Mouse (Mus musculus) adrenal gland, postnatal 4 days (tissue): ENCODE data around the gene Sipa1l1. TPM values are rescaled to one million over a fixed set of nuclear protein-coding genes. Genes with fewer than 3 reads are reported as not detected.

ENCODE experiments used
- DNase-seq, 2 experiments: peaks; one replicate each; pipeline ENCODE4 v3.0.0; 2021 to 2022; ENCODE audit warnings: low spot score in 2 of 2, mixed read lengths in 2 of 2
- total RNA-seq, 2 experiments: library from RNA; stranded (reverse); gene quantifications; 2 replicates each; pipeline ENCODE4 v1.2.3; 2021

Sipa1l1 gene
- total RNA-seq, 2 experiments from 2014 or later: 32.7 to 40.0 TPM

DNA sequence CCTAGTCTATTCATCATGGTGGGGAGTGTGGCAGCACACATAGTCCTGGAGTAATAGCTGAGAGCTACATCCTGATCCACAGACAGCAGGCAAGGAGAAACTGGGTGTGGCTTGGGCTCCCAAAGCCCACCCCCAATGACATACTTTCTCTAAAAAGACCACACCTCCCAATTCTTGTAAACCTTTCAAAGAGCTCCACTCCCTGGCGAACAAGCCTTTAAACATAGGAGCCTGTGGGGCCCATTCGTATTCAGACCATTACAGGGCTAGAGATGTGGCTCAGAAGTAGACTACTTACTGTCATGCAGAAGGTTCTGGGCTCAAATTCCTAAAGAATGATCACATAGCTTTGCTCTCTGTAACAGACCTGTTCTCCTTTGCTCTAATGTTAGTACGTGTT, 156.4 kb downstream of the Sipa1l1 start:
- DNase-seq: no peak

DNA sequence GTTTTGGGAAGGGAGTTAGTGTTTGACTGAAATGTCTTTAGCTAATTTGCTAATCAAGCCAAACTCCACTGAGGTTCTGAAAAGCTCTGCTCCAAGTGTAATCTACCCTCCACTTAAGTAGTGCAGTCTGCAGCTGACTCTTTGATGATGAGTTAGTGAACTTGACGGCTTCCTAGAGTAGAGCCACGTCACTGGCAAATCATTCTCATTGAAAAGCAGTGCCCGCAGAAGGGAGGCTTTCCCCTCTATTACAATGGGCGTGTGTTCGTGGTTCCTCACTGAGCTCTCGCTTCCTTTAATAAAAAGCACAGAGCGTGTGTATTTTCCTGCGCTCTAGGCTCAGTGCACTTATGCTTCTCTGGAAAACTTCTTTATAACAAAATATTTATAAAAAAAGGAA, 157.3 kb downstream of the Sipa1l1 start:
- no peak for DNase-seq

DNA sequence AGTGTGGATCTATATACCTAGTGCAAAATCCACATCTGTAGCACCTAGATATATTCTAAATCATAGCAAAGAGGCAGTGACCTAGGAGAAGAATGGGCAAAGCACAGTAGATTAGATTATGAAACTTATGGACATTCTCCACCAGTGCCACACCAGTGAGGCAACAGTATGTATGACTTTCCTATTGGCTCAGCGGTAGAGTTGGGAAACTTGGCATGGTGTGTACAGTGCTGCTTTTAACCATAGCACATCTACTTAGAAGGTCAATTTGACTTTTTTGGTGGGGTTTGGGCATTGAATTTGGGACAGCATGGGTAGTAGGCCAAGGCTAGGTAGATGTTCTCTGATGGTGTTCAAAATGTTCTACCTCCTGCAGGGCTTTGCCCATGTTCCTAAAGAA, 159.0 kb downstream of the Sipa1l1 start:
- DNase-seq: no peak

DNA sequence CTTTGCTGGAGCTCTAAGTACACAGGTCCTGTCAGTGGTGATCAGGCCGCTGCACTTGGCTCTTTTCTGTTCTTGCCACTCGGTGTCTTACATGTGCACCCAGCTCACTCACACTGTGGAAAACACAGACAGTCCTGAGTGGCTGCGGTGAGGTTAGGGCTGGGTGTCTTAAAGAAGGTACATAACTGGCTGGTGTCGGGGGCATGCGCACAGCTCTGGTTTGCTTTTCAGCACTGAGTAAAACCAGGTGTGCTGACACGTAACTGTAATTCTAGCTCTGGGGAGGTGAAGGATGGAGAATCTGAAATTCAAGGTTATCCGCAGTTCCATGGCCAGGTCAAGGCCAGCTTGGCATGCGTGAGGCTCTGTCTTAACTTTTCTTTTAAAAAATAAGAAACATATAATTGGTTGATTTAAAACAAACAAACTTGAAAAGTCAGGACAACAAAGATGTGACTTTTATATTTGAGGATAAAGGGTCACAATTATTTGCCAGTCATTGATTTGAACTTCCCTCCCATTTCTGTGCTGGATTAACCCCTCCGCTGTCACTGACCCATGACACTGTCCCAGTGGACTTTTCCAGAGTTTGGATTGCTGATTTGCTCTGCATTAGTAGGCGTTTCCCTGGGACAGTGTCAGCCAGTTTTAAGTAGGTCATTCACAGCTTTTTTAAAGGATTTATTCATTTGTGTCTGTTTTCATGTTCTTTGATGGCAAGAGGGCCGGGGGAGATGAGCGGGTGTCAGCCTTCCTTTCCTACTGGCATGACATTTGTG, 163.9 kb downstream of the Sipa1l1 start:
- DNase-seq: no peak

DNA sequence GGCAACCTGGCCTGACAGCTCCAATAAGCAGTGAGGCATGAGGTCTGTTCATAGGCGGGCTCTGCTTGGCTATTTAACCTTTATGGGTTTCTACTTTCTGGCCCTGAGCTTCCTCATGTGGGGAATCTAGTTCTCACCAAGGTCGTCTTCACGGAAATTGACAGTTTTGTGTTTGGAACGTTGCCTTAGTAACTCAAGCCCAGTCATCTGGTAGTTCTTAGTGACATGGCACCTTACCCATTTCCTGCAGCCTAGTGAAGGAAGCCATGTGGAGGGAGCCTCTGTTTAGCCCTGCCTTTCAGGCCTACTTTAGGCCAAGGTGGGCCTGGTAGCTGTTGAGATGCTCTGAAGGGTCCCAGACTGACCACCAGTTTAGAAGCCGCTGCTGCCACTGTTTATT, 164.9 kb downstream of the Sipa1l1 start:
- DNase-seq: no peak

DNA sequence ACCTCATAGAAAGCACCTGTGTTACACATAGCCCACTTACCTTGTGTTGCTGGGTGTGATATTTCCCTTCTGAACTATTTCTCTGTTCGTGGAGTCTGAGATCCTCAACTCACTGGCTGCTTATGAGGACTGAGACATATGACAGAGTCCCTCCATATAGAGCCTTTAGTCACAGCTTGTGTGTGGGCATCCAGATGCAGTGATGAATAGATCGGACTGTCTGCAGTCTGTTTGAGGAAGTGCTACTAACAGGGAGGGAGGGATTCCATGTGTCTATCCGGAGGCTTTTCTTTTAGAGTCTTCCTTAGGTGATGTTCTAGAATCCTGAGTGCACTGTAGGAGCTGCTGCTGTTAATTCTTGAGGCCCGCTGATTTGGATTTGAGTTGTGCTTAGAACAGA, 165.4 kb downstream of the Sipa1l1 start:
- DNase-seq: no peak

DNA sequence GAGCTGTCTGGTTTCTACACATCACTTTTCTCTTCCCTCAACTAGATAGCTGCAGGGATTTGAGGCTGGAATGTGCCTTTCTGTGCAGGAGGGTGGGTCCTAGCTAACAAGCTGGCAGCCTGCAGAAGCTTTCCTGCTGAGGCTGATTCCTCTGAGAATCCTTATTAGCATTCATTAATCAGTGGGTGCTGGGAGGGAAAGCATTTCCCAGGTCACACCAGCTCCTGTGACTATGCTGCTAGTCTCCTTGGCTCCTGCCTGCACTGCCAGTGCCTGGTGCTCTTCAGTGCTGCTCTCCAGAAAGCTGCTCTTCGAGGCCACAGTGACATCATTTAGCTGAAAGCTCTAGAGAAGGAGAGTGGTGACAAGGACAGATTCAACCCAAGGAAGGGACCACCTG, 166.0 kb downstream of the Sipa1l1 start:
- DNase-seq: no peak

DNA sequence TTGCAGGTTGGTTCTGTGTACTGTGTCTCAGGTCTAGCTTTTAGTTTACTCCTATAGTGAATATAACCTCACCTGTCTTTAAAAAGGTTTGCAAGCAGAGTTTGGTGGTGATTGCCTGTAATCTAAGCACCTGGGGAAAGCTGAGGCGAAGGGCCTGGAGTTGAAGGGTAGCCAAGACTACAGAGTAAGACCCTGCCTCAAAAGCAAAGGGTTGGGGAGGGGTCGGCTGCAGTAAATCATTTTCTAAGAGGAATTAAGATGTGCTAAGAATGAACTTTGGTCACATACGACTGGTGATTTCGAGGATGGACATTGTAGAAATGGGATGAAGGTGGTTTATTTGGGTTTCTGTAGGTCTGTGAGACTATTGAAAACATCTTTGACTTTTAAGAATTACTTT, 169.4 kb downstream of the Sipa1l1 start:
- DNase-seq: no peak

DNA sequence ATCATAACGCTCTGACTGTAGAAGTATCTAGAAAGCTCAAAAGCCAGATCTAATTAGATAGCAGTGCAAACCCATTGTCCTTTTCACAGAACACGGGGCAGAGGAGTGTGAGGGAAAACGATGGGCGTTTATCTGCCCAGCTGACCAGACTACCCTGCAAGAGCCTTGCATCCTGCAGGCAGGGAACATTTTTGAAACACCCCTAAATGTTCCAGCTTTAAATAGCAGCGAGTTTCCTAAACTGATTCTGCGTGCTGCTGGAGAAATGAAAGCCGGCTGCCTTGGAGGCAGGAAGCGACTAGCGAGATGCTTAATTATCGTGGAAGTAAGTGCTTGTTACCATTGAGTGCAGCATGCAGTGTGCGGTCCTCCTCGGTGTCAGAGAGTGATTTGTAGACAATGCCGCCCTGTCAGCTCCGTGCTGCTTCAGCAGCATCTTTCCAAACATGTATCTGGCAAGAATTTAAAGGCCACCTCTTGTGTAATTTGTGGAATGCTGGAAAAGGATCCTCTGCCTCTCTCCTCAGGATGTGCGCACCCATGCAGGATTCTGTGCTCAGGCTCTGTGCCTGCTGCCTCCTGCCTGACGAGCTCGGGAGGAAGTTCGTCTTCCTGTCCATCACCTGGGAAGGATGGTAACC, 170.2 kb downstream of the Sipa1l1 start:
- no peak for DNase-seq

DNA sequence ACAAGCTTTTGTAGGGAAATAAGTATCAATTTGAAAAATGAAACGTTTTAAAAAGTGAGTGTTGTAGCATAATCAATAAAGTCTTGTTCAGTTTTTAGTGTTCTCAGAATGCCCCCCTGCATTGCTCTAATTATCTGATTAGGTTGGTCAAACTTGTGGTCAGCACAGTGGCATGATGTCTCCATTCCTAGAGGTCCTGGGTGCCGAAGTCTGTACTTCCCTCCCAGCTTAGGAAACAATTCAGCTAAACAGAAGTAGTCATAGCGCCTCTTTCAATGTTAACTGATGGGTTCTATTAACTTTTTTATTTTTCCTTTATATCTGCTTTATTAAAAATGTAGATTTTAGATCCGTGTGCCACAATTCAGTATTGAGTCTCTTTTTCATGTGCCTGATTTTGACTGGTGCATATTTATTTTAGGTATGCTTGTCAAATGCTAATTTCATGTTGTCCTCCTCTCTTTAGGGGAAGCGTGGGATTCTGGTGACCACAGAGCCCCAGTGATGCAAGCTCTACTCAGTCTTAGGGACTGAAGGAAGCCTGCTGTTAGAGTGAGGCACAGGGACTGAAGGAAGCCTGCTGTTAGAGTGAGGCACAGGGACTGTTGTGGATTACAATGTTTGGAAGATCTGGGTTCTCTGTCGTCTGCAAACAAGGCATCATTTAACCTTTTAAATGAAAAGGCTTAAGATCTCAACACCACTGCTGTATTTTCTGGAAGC, 171.2 kb downstream of the Sipa1l1 start:
- DNase-seq: no peak

DNA sequence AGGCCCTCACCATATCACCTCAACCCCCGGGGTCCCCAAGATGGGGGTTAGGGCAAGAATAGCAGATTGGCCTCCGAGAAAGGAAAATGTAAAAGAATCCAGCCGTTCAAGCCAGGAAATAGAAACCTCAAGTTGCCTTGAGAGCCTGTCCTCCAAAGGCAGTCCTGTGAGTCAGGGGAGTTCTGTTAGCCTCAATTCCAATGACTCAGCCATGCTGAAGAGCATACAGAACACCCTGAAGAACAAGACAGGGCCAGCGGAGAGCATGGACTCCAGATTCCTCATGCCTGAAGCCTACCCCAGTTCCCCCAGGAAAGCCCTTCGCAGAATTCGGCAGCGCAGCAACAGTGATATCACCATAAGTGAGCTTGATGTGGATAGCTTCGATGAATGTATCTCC, 172.1 kb downstream of the Sipa1l1 start:
- DNase-seq: no peak

DNA sequence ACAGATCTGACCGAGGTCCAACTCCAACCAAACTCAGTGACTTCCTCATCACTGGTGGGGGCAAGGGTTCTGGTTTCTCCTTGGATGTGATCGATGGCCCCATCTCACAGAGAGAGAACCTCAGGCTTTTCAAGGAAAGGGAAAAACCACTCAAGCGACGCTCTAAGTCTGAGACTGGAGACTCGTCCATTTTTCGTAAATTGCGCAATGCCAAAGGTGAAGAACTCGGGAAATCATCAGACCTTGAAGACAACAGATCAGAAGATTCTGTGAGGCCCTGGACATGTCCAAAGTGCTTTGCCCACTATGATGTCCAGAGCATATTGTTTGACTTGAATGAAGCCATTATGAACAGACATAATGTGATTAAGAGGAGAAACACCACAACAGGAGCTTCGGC, 172.6 kb downstream of the Sipa1l1 start:
- DNase-seq: no peak

DNA sequence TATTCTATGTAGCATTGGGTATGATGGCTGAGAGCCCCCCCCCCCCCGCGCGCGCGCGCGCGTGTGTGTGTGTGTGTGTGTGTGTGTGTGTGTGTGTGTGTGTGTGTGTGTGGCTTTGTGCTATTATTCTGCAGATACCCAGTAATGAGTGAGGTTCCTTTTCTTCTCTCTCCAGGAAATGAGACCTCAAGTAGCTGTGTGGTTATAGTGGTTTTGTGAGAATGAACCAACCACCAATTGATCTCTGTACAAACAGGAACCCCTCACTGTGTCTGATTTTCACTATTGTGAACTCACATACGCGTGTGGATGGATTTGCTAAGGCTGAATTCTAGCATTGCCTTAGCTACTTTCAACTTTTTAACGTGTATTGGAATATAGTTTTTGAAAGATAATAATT, 181.0 kb downstream of the Sipa1l1 start:
- DNase-seq: no peak

DNA sequence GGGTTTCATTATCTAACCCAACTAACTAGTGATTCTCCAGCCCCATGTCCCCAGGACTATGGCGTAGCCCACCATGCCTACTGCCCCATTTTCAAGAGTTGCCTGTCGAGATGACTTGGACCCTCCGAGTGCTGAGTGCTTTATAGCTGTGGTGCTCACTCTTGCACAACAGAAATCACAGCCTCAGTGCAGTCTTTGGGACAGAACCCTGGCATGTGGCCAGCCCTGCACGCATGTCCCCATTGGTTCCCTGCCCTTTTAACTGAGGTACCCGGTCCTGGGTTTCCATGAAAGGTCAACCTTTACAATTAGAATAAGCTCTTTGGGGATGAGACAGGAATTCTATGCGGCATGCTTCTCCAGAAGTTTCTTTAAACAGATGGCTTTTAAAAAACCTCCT, 181.8 kb downstream of the Sipa1l1 start:
- DNase-seq: no peak

DNA sequence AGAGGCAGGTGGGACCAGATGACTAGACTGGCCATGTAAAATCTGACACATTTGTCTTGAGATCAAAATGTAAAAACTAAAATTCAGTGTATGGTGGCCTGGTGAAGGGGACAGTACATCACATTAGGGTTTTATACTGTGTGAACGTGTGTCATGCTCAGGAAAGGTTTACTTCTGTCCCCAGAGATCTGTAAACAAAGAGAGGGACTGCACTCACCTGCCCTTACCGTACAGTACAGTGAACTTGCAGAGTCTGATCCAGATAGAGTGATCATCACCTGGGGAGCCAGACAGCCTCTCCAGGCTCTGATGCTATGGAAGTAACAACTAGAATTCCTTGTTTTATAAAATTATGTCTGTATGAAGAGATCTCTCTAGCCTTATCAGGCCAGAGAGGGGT, 184.5 kb downstream of the Sipa1l1 start:
- no peak for DNase-seq

DNA sequence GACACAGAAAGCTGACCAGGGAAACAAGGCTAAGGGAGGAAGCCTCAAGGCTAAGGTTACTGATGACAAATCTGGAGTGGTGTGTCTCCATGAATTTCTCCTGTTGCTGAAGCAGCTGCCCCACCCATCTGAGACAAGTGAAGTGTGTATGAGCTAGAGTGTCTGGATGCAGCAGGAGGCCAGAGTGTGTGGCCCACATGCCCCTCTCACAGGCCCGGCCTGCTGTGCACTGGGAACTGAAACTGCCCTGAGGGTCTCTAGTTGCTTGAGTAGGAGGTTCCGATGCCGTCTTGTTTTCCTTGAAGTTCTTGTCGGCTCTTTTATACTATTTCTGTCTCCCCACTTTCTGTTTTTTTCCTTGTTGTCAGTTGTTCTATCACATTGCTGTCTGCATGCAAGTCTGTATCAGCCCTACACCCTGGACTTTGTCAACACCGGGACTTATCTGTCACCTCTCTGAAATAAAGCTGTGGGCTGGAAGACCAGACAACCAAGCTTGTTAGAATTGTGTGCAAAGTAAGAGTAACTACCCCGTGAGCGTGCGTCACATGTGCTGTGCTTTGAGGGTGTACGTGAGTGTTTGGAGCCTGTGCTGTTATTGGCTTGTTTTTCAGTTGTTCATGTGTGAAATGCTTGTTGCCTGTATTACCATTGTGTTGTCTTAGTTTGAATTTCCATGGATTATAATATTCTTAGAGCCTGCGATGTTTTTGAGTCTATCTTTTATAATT, 186.5 kb downstream of the Sipa1l1 start:
- DNase-seq: no peak

DNA sequence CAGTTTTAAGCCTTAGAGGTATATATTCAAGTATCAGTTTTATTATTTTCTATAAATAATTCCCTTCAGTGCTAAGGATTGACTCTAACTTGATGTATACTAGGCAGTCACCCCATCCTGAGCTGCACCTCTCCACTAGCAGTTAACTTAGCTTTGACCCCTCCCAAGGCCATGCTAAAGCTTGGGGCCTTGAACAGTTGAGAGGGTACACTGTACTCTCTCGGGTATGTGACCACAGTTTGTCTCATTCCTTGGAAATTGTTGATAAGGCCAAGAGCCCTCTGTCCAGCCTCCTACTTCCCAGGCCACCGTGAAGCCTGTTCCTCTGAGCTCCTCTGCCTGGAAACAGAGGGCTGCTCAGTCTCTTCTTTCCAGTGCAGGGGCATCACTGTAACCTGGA, 187.4 kb downstream of the Sipa1l1 start:
- DNase-seq: no peak

DNA sequence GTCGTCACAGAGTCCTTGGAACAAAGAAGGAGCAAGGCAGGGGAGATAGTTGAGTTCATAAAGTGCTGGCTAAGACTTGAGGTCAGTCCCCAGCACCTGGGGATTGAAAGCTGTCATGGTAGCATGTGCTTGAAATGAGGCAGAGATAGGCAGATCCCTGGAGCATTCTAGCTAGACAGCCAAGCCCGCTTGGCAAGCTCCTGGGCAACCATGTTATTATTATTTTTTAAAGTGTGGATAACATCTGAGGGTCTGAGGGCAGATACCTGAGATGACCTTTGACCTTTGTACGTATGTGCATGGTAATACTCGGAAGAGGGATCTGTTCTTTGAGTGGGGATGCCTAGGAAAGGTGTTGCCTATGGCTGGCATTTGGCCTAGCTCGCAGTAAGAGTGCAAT, 188.3 kb downstream of the Sipa1l1 start:
- DNase-seq: no peak

DNA sequence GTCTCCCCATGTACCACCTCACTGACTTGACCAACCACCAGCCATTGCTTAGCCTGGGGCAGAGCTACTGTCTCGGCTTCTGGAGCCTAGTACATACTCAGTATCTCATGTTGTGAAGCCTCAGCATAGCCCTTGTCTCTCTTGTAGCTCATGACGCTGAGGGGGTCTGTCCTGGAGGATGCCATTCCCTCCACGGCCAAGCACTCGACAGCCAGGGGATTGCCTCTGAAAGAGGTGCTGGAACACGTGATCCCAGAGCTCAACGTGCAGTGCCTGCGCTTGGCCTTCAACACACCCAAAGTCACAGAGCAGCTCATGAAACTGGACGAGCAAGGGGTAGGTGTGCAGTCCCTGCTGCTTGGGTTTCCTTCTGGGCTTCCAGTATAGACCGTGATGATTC, 193.7 kb downstream of the Sipa1l1 start:
- no peak for DNase-seq

DNA sequence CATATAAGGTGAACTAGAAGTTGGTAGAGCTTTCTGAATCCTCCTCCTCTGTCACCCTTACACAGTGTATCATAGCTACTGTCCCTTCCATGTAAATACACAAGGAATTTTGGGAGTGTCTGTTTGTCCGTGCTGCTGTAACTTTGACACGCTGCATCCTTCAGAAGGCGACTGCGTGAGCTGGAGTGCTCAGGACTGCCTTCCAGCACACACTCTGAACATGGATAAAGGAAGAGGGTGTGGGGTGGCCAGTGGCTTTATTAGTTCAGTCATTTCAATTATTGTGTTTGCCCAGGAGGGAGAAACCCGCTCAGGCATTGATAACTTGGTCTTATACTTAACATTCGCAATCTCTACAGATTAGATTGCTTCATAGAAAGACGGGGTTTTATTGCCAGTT, 195.1 kb downstream of the Sipa1l1 start:
- DNase-seq: no peak

DNA sequence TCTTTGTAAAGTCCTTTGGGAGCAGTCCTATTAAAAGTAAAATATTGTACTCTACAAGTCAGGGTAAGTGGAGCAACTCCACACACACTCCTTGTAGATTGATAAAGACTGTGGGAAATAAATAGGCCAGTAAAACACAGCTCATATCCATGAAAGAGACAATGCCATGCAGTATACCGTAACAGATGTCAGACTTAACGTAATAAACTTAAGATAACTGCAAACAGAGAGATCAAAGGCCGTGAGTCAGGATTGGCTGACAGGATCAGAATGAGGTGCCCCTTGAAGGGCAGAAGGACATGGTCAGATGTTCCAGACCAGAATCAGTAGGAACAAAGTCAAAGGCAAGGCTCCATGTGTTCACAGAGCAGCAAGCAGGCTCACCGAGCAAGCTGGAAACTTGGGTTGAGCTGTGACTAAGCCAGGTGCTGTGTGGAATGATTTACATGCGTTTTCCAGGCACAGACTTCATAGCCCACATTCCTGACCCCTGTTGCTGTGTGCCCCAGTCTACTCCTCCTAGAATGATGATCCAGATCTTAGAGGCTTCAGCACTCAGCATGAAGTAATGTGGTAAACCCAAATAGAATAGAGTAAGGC, 196.3 kb downstream of the Sipa1l1 start:
- no peak for DNase-seq
